Comparison of ENCODE assay signal across 10 mouse cellular contexts in genomic region chr13:64447947-64448346, GRCm38 (mm10). TPM values are rescaled to one million over a fixed set of nuclear protein-coding genes. Genes with fewer than 3 reads are reported as not detected.
DNase-seq lines count a peak whose midpoint lies in the region; ATAC-seq and TF ChIP-seq lines count a peak whose summit lies in the region.
"Had no signal": no experiment of that assay in that cellular context is flagged by ENCODE, and none has a peak within 500 bp of the region (broad histone marks: within the 10 kb centered on the region; RNA-seq: fewer than 3 reads in every experiment).

No protein-coding gene starts in this region.

- TF ChIP-seq POLR2A in kidney, adult 2 months (IDR thresholded peaks at IDR 0.05; ENCODE audit: low read depth, low read length): no peak

- H3K27me3 ChIP-seq in kidney, adult 2 months (replicated peaks; ENCODE audit: control insufficient read depth, insufficient read depth, low read length): no peaks in the 10 kb centered on the region
- H3K27me3 ChIP-seq in G1E (ENCODE audit: insufficient read depth, low read length): no peaks in the 10 kb centered on the region
- no peaks in the 10 kb centered on the region for H3K27me3 ChIP-seq in kidney, embryonic 15.5 days
- no peaks in the 10 kb centered on the region for H3K27me3 ChIP-seq in midbrain, embryonic 12.5 days
- H3K27me3 ChIP-seq: embryonic facial prominence, embryonic 13.5 days had no signal

- no peaks in the 10 kb centered on the region for H3K9me3 ChIP-seq in G1E (replicated peaks)
- no peaks in the 10 kb centered on the region for H3K9me3 ChIP-seq in kidney, embryonic 15.5 days (replicated peaks)
- no peaks in the 10 kb centered on the region for H3K9me3 ChIP-seq in midbrain, embryonic 12.5 days
- H3K9me3 ChIP-seq: embryonic facial prominence, embryonic 13.5 days had no signal

- peak; percentile 48 for DNase-seq in kidney, adult 2 months
- no peak for DNase-seq in kidney, adult 11 months
- no peak for DNase-seq in G1E (ENCODE audit: low spot score)
- no peak for DNase-seq in right cerebral cortex, postnatal 14 days
- no peak for DNase-seq in right cerebral cortex, postnatal 4 days

- no peak overlapping the region for H3K4me3 ChIP-seq in kidney, adult 2 months (ENCODE audit: insufficient read depth, low read depth, low read length)
- no peak overlapping the region for H3K4me3 ChIP-seq in G1E (ENCODE audit: low read depth, low read length)
- no peak overlapping the region for H3K4me3 ChIP-seq in kidney, embryonic 15.5 days (replicated peaks)
- no peak overlapping the region for H3K4me3 ChIP-seq in midbrain, embryonic 12.5 days
- H3K4me3 ChIP-seq: embryonic facial prominence, embryonic 13.5 days had no signal

- H3K4me2 ChIP-seq in kidney, embryonic 15.5 days: no peak overlapping the region
- no peak overlapping the region for H3K4me2 ChIP-seq in midbrain, embryonic 12.5 days (replicated peaks)
- H3K4me2 ChIP-seq: embryonic facial prominence, embryonic 13.5 days had no signal

- H3K27ac ChIP-seq in kidney, adult 2 months (ENCODE audit: insufficient read depth, low read depth, low read length): no peak overlapping the region
- no peak overlapping the region for H3K27ac ChIP-seq in kidney, embryonic 15.5 days
- H3K27ac ChIP-seq in midbrain, embryonic 12.5 days (replicated peaks): no peak overlapping the region
- H3K27ac ChIP-seq: embryonic facial prominence, embryonic 13.5 days had no signal

- H3K9ac ChIP-seq in kidney, embryonic 15.5 days: no peak overlapping the region
- H3K9ac ChIP-seq in midbrain, embryonic 12.5 days (replicated peaks): no peak overlapping the region
- H3K9ac ChIP-seq: embryonic facial prominence, embryonic 13.5 days had no signal

- peak; percentile 38; the same call in 1 of the 2 replicates for ATAC-seq in G1E (ENCODE audit: extremely low read depth, insufficient number of reproducible peaks, low FRiP score, poor library complexity, severe bottlenecking)
- ATAC-seq in common myeloid progenitor, adult 5-6 weeks (replicated peaks; ENCODE audit: low read depth, poor library complexity, severe bottlenecking): peak; percentile 60
- ATAC-seq in kidney, embryonic 15.5 days (replicated peaks; ENCODE audit: low FRiP score): peak; percentile 78
- peak; percentile 54; the same call in 1 of the 2 replicates for ATAC-seq in midbrain, embryonic 12.5 days (ENCODE audit: low FRiP score, low read depth)

- no peaks in the 10 kb centered on the region for H3K36me3 ChIP-seq in kidney, adult 2 months (ENCODE audit: control insufficient read depth, insufficient read depth, low read length)
- no peaks in the 10 kb centered on the region for H3K36me3 ChIP-seq in G1E (replicated peaks)
- no peaks in the 10 kb centered on the region for H3K36me3 ChIP-seq in kidney, embryonic 15.5 days
- H3K36me3 ChIP-seq in midbrain, embryonic 12.5 days: no peaks in the 10 kb centered on the region
- H3K36me3 ChIP-seq: embryonic facial prominence, embryonic 13.5 days had no signal

- no peaks in the 10 kb centered on the region for H3K4me1 ChIP-seq in kidney, adult 2 months (ENCODE audit: control insufficient read depth, insufficient read depth, low read length)
- peaks cover 8% of the 10 kb centered on the region; the same call in 1 of the 2 replicates for H3K4me1 ChIP-seq in G1E (ENCODE audit: insufficient read depth, low read depth, low read length)
- 0 out of 2 replicates have a peak, but pooled peaks cover 2% of the 10 kb centered on the region for H3K4me1 ChIP-seq in kidney, embryonic 15.5 days
- H3K4me1 ChIP-seq in midbrain, embryonic 12.5 days: no peaks in the 10 kb centered on the region
- H3K4me1 ChIP-seq: embryonic facial prominence, embryonic 13.5 days had no signal

- peak; percentile 67 for TF ChIP-seq CTCF in kidney, adult 2 months (conservative IDR thresholded peaks at IDR 0.05; ENCODE audit: insufficient read depth, insufficient read length, low read depth, low read length)
- TF ChIP-seq CTCF in G1E (IDR thresholded peaks at IDR 0.05; ENCODE audit: low read depth, low read length): peak; percentile 33

- WGBS in kidney, adult 2 months: 3% methylated on average over 1 of the region's 1 CpGs
- 0% methylated on average over 1 of the region's 1 CpGs for WGBS in kidney, embryonic 15.5 days
- WGBS in midbrain, embryonic 12.5 days: 0% methylated on average over 1 of the region's 1 CpGs

RNA-seq across cellular contexts. Expression of gene Cdk20, which starts 15.8 kb away (rescaled TPM):
- polyA plus RNA-seq in kidney, adult 2 months (2012; rRNA removed): 10.4 and 12.7 TPM in 2 replicates
- total RNA-seq in G1E (2014; fragmentation: Nextera tagmentation): 0.23 and 1.0 TPM in 2 replicates
- total RNA-seq in G1E (2017): 0.60 and 1.3 TPM in 2 replicates
- polyA plus RNA-seq in G1E (2012): 1.7 and 2.0 TPM in 2 replicates
- 0.34 and 4.9 TPM in 2 replicates for total RNA-seq in common myeloid progenitor, adult 5-6 weeks (2017)
- polyA plus RNA-seq in kidney, embryonic 15.5 days (2015; fragmentation: Nextera tagmentation; extraction: Ambion mirVana): 10.4 and 12.8 TPM in 2 replicates
- polyA plus RNA-seq in midbrain, embryonic 12.5 days (2016; fragmentation: Nextera tagmentation; extraction: Ambion mirVana): 12.6 and 12.8 TPM in 2 replicates

RNA-seq across cellular contexts. Expression of gene Fam240b, which starts 49.6 kb away (rescaled TPM):
- polyA plus RNA-seq in kidney, adult 2 months (2012; rRNA removed): not detected in 2 replicates
- total RNA-seq in G1E (2014; fragmentation: Nextera tagmentation): not detected in 2 replicates
- not detected in 2 replicates for total RNA-seq in G1E (2017)
- polyA plus RNA-seq in G1E (2012): not detected in 2 replicates
- total RNA-seq in common myeloid progenitor, adult 5-6 weeks (2017): not detected in 2 replicates
- not detected in 2 replicates for polyA plus RNA-seq in kidney, embryonic 15.5 days (2015; fragmentation: Nextera tagmentation; extraction: Ambion mirVana)
- polyA plus RNA-seq in midbrain, embryonic 12.5 days (2016; fragmentation: Nextera tagmentation; extraction: Ambion mirVana): not detected in 2 replicates
- total RNA-seq: left cerebral cortex, adult 18-20 months had no signal
- polyA plus RNA-seq: embryonic facial prominence, embryonic 13.5 days had no signal
